9 mouse cellular contexts compared by ENCODE assay signal in genomic region chr7:62346269-62346668, GRCm38 (mm10). TPM values are rescaled to one million over a fixed set of nuclear protein-coding genes. Genes with fewer than 3 reads are reported as not detected.
A peak's percentile ranks its signal among the peaks of the same experiment; 100 is the strongest.
DNase-seq lines count a peak whose midpoint lies in the region; ATAC-seq lines count a peak whose summit lies in the region.
"Had no signal": no experiment of that assay in that cellular context is flagged by ENCODE, and none has a peak within 500 bp of the region (broad histone marks: within the 10 kb centered on the region; RNA-seq: fewer than 3 reads in every experiment).

Gene Ndn, plus strand, starts transcription at chr7:62346569.

- 64% methylated on average over 1 of the region's 1 CpGs for WGBS in kidney, embryonic 15.5 days
- WGBS in hindbrain, embryonic 12.5 days = 58% methylated on average over 1 of the region's 1 CpGs
- 61% methylated on average over 1 of the region's 1 CpGs for WGBS in midbrain, embryonic 11.5 days

- H3K4me3 ChIP-seq in kidney, embryonic 15.5 days (replicated peaks) = no peak within 1 kb of the TSS
- no peak within 1 kb of the TSS for H3K4me3 ChIP-seq in brown adipose tissue, adult 24 weeks (ENCODE audit: insufficient read depth, low read depth, low read length)
- H3K4me3 ChIP-seq in hindbrain, embryonic 12.5 days = no peak within 1 kb of the TSS
- H3K4me3 ChIP-seq in midbrain, embryonic 11.5 days (ENCODE audit: low read depth, low read length) = no peak within 1 kb of the TSS

- H3K4me1 ChIP-seq in kidney, embryonic 15.5 days = peaks cover 6% of the 10 kb centered on the region; the same call in 1 of the 2 replicates
- no peaks in the 10 kb centered on the region for H3K4me1 ChIP-seq in brown adipose tissue, adult 24 weeks (ENCODE audit: control insufficient read depth, insufficient read depth, insufficient read length, low read length)
- H3K4me1 ChIP-seq in hindbrain, embryonic 12.5 days = no peaks in the 10 kb centered on the region
- peaks cover 4% of the 10 kb centered on the region; the same call in 1 of the 2 replicates for H3K4me1 ChIP-seq in midbrain, embryonic 11.5 days (ENCODE audit: control insufficient read depth, insufficient read depth, low read length)

- DNase-seq in kidney, postnatal 10 days = no peak
- peak; percentile 64 for DNase-seq in midbrain, embryonic 11.5 days (ENCODE audit: low spot score, missing footprints)
- no peak for DNase-seq in thymus, postnatal 0 days (ENCODE audit: low spot score)
- DNase-seq in spleen, postnatal 14 days (ENCODE audit: low spot score in 2 of 2) = no peak

- H3K27me3 ChIP-seq in kidney, embryonic 15.5 days = no peaks in the 10 kb centered on the region
- H3K27me3 ChIP-seq in hindbrain, embryonic 12.5 days = no peaks in the 10 kb centered on the region
- no peaks in the 10 kb centered on the region for H3K27me3 ChIP-seq in midbrain, embryonic 11.5 days (ENCODE audit: control insufficient read depth, insufficient read depth, low read length)

- H3K27ac ChIP-seq in kidney, embryonic 15.5 days = no peak within 1 kb of the TSS
- no peak within 1 kb of the TSS for H3K27ac ChIP-seq in brown adipose tissue, adult 24 weeks (replicated peaks; ENCODE audit: low read depth, low read length)
- H3K27ac ChIP-seq in hindbrain, embryonic 12.5 days = no peak within 1 kb of the TSS
- no peak within 1 kb of the TSS for H3K27ac ChIP-seq in midbrain, embryonic 11.5 days (ENCODE audit: low read depth, low read length)

- no peak within 1 kb of the TSS for H3K4me2 ChIP-seq in kidney, embryonic 15.5 days
- H3K4me2 ChIP-seq in hindbrain, embryonic 12.5 days (replicated peaks) = no peak within 1 kb of the TSS
- no peak within 1 kb of the TSS for H3K4me2 ChIP-seq in midbrain, embryonic 11.5 days

- ATAC-seq in kidney, embryonic 15.5 days (replicated peaks; ENCODE audit: low FRiP score) = no peak
- no peak for ATAC-seq in hindbrain, embryonic 12.5 days (ENCODE audit: low FRiP score)
- no peak for ATAC-seq in midbrain, embryonic 11.5 days (ENCODE audit: low FRiP score)
- no peak for ATAC-seq in megakaryocyte, adult 5-6 weeks (ENCODE audit: poor library complexity, severe bottlenecking)

- H3K9me3 ChIP-seq in kidney, embryonic 15.5 days (replicated peaks) = no peaks in the 10 kb centered on the region
- H3K9me3 ChIP-seq in hindbrain, embryonic 12.5 days (replicated peaks) = 0 out of 2 replicates have a peak, but pooled peaks cover 8% of the 10 kb centered on the region
- H3K9me3 ChIP-seq in midbrain, embryonic 11.5 days (ENCODE audit: control insufficient read depth, low read length) = 0 out of 2 replicates have a peak, but pooled peaks cover 2% of the 10 kb centered on the region

- H3K36me3 ChIP-seq in kidney, embryonic 15.5 days = no peaks in the 10 kb centered on the region
- H3K36me3 ChIP-seq in hindbrain, embryonic 12.5 days = no peaks in the 10 kb centered on the region
- H3K36me3 ChIP-seq in midbrain, embryonic 11.5 days (ENCODE audit: control insufficient read depth, insufficient read depth, low read length) = no peaks in the 10 kb centered on the region

- H3K9ac ChIP-seq in kidney, embryonic 15.5 days = no peak within 1 kb of the TSS
- H3K9ac ChIP-seq in hindbrain, embryonic 12.5 days = no peak within 1 kb of the TSS
- H3K9ac ChIP-seq in midbrain, embryonic 11.5 days (ENCODE audit: low read length) = no peak within 1 kb of the TSS

RNA-seq across cellular contexts. Expression of gene Ndn, which starts in this region (rescaled TPM):
- 74.4 and 85.4 TPM in 2 replicates for polyA plus RNA-seq in kidney, embryonic 15.5 days (2015; fragmentation: Nextera tagmentation; extraction: Ambion mirVana)
- polyA plus RNA-seq in brown adipose tissue, adult 24 weeks (2012; ENCODE audit: insufficient read depth, insufficient read length, missing spikeins) = 16.8 and 18.7 TPM in 2 replicates
- polyA plus RNA-seq in hindbrain, embryonic 12.5 days (2016; fragmentation: Nextera tagmentation; extraction: Ambion mirVana) = 275 and 288 TPM in 2 replicates
- polyA plus RNA-seq in midbrain, embryonic 11.5 days (2014; fragmentation: Nextera tagmentation; extraction: Ambion mirVana) = 181 and 185 TPM in 2 replicates
- not detected in 2 replicates for total RNA-seq in megakaryocyte, adult 5-6 weeks (2015)
- total RNA-seq in megakaryocyte, adult 5-6 weeks (2017) = not detected in 2 replicates
- polyA plus RNA-seq in thymus, postnatal 0 days (2015; fragmentation: Nextera tagmentation; extraction: Ambion mirVana) = 8.8 and 10.7 TPM in 2 replicates
- total RNA-seq: MEL had no signal
